Mouse (Mus musculus) hindbrain, embryonic 16.5 days (tissue): ENCODE results near the gene 2210011C24Rik. TPM values are rescaled to one million over a fixed set of nuclear protein-coding genes. Genes with fewer than 3 reads are reported as not detected.

Experiments used
- ATAC-seq: fragments of 200-750 bp; cut with Nextera tagmentation; 2 replicates; pipeline ENCODE4 v1.8.0; 2017; ENCODE audit warnings: moderate TSS enrichment, moderate library complexity
- H3K27ac ChIP-seq: fragments of 300-500 bp; sonication (generic); 2 replicates; pipeline ENCODE4 v1.5.1; 2014; ENCODE audit warnings: low read depth, mild to moderate bottlenecking, control low read depth, low read length, moderate library complexity
- H3K27me3 ChIP-seq: fragments of 300-500 bp; sonication (generic); replicated peaks from 2 replicates; pipeline ENCODE4 v1.6.1; 2014; ENCODE audit warnings: low read length; ENCODE audit not compliant: control insufficient read depth, insufficient read depth
- H3K36me3 ChIP-seq: fragments of 300-500 bp; sonication (generic); 2 replicates; pipeline ENCODE4 v1.6.1; 2014; ENCODE audit warnings: mild to moderate bottlenecking, low read length, moderate library complexity, mixed read lengths; ENCODE audit not compliant: control insufficient read depth, insufficient read depth
- H3K4me1 ChIP-seq: fragments of 300-500 bp; sonication (generic); 2 replicates; pipeline ENCODE4 v1.6.1; 2014; ENCODE audit warnings: low read depth, low read length; ENCODE audit not compliant: control insufficient read depth, insufficient read depth
- H3K4me2 ChIP-seq: fragments of 300-500 bp; sonication (generic); 2 replicates; pipeline ENCODE4 v1.6.1; 2014; ENCODE audit warnings: mild to moderate bottlenecking, low read length, control low read depth, moderate library complexity
- H3K4me3 ChIP-seq: fragments of 300-500 bp; sonication (generic); 2 replicates; pipeline ENCODE4 v1.5.1; 2014; ENCODE audit warnings: mild to moderate bottlenecking, low read length, control low read depth, moderate library complexity
- H3K9ac ChIP-seq: fragments of 300-500 bp; sonication (generic); 2 replicates; pipeline ENCODE4 v1.6.1; 2014; ENCODE audit warnings: low read depth, mild to moderate bottlenecking, control low read depth, low read length, moderate library complexity
- H3K9me3 ChIP-seq: fragments of 300-500 bp; sonication (generic); 2 replicates; pipeline ENCODE4 v1.6.1; 2014; ENCODE audit warnings: mild to moderate bottlenecking, low read length, moderate library complexity; ENCODE audit not compliant: control insufficient read depth
- WGBS: fragments of 180-500 bp; shearing (Covaris S2); extraction: QIAGEN DNeasy Blood & Tissue Kit; methylation state at CpG from one replicate; pipeline ENCODE4 v1.1.7; 2014; 5-methylcytosine and 5-hydroxymethylcytosine counted together
- polyA plus RNA-seq: library from polyadenylated mRNA; unstranded; fragments of >200 nt; fragmentation: Nextera tagmentation; extraction: Ambion mirVana; gene quantifications from 2 replicates; pipeline ENCODE4 v1.2.1, GENCODE M21; 2015

Gene 2210011C24Rik
- polyA plus RNA-seq, 1 experiment from 2014 or later = 1.1 TPM

GRCm38 (mm10) chr8:84024171-84024570 lies 12.2 kb upstream of the 2210011C24Rik start:
- Histone ChIP-seq H3K36me3 (no peaks in the 10 kb centered on the region), H3K27me3 (no peaks in the 10 kb centered on the region; the same call in none of the 2 replicates), H3K27ac (no peak overlapping the region), H3K9ac (no peak overlapping the region), H3K4me2 (no peak overlapping the region), H3K9me3 (no peaks in the 10 kb centered on the region), H3K4me1 (no peaks in the 10 kb centered on the region; the same call in 1 of the 2 replicates), H3K4me3 (no peak overlapping the region)
- 13% methylated on average over 10 of the region's 10 CpGs for WGBS
- no peak for ATAC-seq

- Histone ChIP-seq H3K36me3 (no peaks in the 10 kb centered on the region), H3K4me3 (no peak overlapping the region), H3K4me1 (no peaks in the 10 kb centered on the region; the same call in 1 of the 2 replicates), H3K4me2 (no peak overlapping the region), H3K9me3 (no peaks in the 10 kb centered on the region), H3K27ac (no peak overlapping the region), H3K27me3 (no peaks in the 10 kb centered on the region; the same call in none of the 2 replicates), H3K9ac (no peak overlapping the region)
- 55% methylated on average over 1 of the region's 1 CpGs for WGBS
- ATAC-seq = no peak
These were observed 11.7 kb upstream of the 2210011C24Rik start for GRCm38 (mm10) chr8:84023631-84024030.

DNA sequence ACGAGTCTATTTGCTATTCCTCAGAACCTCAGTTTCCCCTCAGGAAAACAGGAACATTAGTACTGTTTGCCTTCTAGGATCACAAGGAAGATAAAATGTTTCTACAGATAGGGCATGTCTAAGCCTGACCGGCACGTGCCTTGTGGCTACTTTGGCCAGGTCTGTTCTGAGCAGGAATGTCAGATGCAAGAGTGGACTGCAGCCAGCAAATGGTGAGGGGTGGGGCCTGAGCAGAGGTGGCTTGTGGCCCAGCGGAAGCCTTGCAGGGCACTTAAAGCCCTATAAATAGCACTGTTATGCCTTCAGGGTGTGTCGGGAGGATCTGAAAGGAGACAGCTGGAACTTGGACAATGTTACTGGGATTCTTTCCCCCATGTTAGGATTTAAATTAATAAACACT lies 11.1 kb upstream of the 2210011C24Rik start:
- no peaks in the 10 kb centered on the region for H3K36me3 ChIP-seq
- no peak for ATAC-seq
- H3K4me3 ChIP-seq = no peak overlapping the region
- no peaks in the 10 kb centered on the region; the same call in none of the 2 replicates for H3K27me3 ChIP-seq
- H3K4me2 ChIP-seq = no peak overlapping the region
- WGBS = 49% methylated on average over 5 of the region's 5 CpGs
- no peak overlapping the region for H3K27ac ChIP-seq
- no peaks in the 10 kb centered on the region for H3K9me3 ChIP-seq
- H3K4me1 ChIP-seq = no peaks in the 10 kb centered on the region; the same call in 1 of the 2 replicates
- H3K9ac ChIP-seq = no peak overlapping the region

GRCm38 (mm10) chr8:84021569-84021968 lies 9.6 kb upstream of the 2210011C24Rik start:
- 42% methylated on average over 12 of the region's 12 CpGs for WGBS
- Histone ChIP-seq H3K4me2 (no peak overlapping the region), H3K27ac (no peak overlapping the region), H3K9ac (no peak overlapping the region), H3K27me3 (no peaks in the 10 kb centered on the region; the same call in none of the 2 replicates), H3K9me3 (no peaks in the 10 kb centered on the region), H3K4me1 (no peaks in the 10 kb centered on the region; the same call in 1 of the 2 replicates), H3K4me3 (no peak overlapping the region), H3K36me3 (no peaks in the 10 kb centered on the region)
- no peak for ATAC-seq

DNA sequence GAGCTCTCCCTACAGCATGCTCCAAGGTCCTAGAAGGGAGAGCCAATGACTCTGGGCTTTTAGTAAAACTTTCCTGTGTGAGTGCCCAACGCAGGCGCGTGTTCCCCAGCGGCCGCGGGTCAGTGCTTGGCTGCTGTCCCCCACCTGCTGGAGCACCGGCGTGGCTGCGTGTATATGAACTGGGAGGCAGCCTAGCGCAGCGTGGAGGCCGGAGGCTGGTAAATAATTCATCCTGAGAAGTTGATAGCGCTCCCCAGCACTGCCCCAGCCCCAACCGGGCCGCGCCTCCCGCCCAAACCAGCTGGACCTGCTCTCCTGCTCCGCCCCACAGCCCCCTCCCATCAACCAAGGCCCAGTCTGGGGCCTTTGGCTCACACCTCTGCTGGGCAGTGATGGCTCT lies 9.1 kb upstream of the 2210011C24Rik start, which contains the start of gene Palm3:
Gene Palm3, plus strand, starts transcription at position 376 of the 400 bp plus-strand sequence.
- H3K9me3 ChIP-seq = no peaks in the 10 kb centered on the region
- 7% methylated on average over 16 of the region's 18 CpGs for WGBS
- H3K4me2 ChIP-seq = no peak within 1 kb of the TSS
- H3K27ac ChIP-seq = no peak within 1 kb of the TSS
- H3K4me3 ChIP-seq = no peak within 1 kb of the TSS
- H3K27me3 ChIP-seq = no peaks in the 10 kb centered on the region; the same call in 1 of the 2 replicates
- no peak for ATAC-seq
- no peak within 1 kb of the TSS for H3K9ac ChIP-seq
- no peaks in the 10 kb centered on the region for H3K36me3 ChIP-seq
- H3K4me1 ChIP-seq = no peaks in the 10 kb centered on the region

GRCm38 (mm10) chr8:84019738-84020137 lies 7.8 kb upstream of the 2210011C24Rik start:
- Histone ChIP-seq H3K4me1 (no peaks in the 10 kb centered on the region), H3K27ac (no peak overlapping the region), H3K4me2 (no peak overlapping the region), H3K9me3 (no peaks in the 10 kb centered on the region), H3K36me3 (no peaks in the 10 kb centered on the region), H3K27me3 (no peaks in the 10 kb centered on the region; the same call in 1 of the 2 replicates), H3K9ac (no peak overlapping the region), H3K4me3 (no peak overlapping the region)
- ATAC-seq = no peak
- 78% methylated on average over 9 of the region's 9 CpGs for WGBS

DNA sequence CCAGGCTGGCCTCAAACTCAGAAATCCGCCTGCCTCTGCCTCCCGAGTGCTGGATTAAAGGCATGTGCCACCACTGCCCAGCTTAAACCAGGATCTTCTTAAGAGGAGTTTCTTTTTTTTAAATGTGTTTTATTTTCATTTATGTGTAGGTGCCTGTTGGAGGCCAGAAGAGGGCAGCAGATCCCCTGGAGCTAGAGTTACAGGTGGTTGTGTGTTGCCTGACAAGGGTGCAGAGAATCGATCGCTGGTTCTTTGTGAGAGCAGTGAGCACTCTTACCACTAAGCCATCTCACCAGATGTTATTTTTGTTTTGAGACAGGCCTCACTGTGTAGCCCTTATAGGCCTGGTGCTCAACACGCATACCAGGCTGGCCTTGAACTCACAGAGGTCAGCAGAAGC lies 3.9 kb upstream of the 2210011C24Rik start:
- H3K27me3 ChIP-seq = peaks cover 17% of the 10 kb centered on the region
- H3K9ac ChIP-seq = no peak overlapping the region
- no peaks in the 10 kb centered on the region for H3K36me3 ChIP-seq
- no peak overlapping the region for H3K4me3 ChIP-seq
- 90% methylated on average over 5 of the region's 5 CpGs for WGBS
- no peak overlapping the region for H3K4me2 ChIP-seq
- ATAC-seq = no peak
- no peaks in the 10 kb centered on the region for H3K9me3 ChIP-seq
- H3K27ac ChIP-seq = no peak overlapping the region
- H3K4me1 ChIP-seq = peaks cover 17% of the 10 kb centered on the region

GRCm38 (mm10) chr8:84012499-84013165 lies 661 bp upstream of the 2210011C24Rik start:
- Histone ChIP-seq H3K36me3 (no peaks in the 10 kb centered on the region), H3K9ac (peak overlapping the region; percentile 50), H3K4me3 (peak overlapping the region; percentile 66), H3K4me1 (peaks cover 22% of the 10 kb centered on the region), H3K27me3 (peaks cover 27% of the 10 kb centered on the region), H3K4me2 (peak overlapping the region; percentile 100), H3K27ac (no peak overlapping the region), H3K9me3 (no peaks in the 10 kb centered on the region)
- WGBS = 7% methylated on average over 35 of the region's 35 CpGs
- no peak; the same call in 1 of the 2 replicates for ATAC-seq

- WGBS = 2% methylated on average over 61 of the region's 83 CpGs
These were observed 1.1 kb downstream of the 2210011C24Rik start for GRCm38 (mm10) chr8:84010625-84011611.

More at GRCm38 (mm10) chr8:84010625-84011611, 1.1 kb downstream of the 2210011C24Rik start:
- Histone ChIP-seq H3K9ac (peak overlapping the region; percentile 73), H3K4me1 (peaks cover 22% of the 10 kb centered on the region), H3K36me3 (no peaks in the 10 kb centered on the region), H3K4me3 (peak overlapping the region; percentile 66), H3K27ac (no peak overlapping the region), H3K9me3 (no peaks in the 10 kb centered on the region), H3K27me3 (peaks cover 27% of the 10 kb centered on the region), H3K4me2 (peak overlapping the region; percentile 100)
- peak; percentile 71 for ATAC-seq
